Mouse (Mus musculus): ENCODE results near the gene Dzip1. TPM values are rescaled to one million over a fixed set of nuclear protein-coding genes. Genes with fewer than 3 reads are reported as not detected.

Dzip1 gene
- total RNA-seq, 2 experiments from 2014 or later = 107 to 113 TPM

GRCm38 (mm10) chr14:118928565-118928964 is 3.3 kb upstream of the Dzip1 start:
- no peak for DNase-seq (ENCODE audit: low spot score in 2 of 2)

- DNase-seq (ENCODE audit: low spot score in 2 of 2) = no peak
Measured at GRCm38 (mm10) chr14:118922667-118923184, 2.5 kb downstream of the Dzip1 start.

DNA sequence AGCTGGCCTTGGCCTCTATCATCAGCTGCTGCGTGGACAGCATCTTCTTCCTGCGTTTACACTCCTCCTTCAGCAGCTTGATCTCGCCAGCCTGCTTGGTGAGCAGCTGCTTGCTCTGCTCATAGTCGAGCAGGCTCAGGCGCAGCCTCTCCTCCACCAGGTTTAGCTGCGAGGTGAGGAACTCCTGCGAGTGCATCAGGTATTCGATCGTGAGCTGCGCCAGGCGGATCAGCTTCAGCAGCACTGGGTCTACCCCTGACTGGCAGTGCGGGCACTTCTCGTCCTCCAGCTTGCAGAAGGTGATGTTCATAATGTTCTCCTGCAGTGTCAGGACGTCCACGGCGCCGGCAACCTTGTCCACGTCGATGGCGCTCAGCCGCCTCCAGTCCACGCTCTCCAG is 3.0 kb downstream of the Dzip1 start:
- no peak for DNase-seq (ENCODE audit: low spot score in 2 of 2)

GRCm38 (mm10) chr14:118920654-118921053 is 4.6 kb downstream of the Dzip1 start:
- no peak for DNase-seq (ENCODE audit: low spot score in 2 of 2)

DNA sequence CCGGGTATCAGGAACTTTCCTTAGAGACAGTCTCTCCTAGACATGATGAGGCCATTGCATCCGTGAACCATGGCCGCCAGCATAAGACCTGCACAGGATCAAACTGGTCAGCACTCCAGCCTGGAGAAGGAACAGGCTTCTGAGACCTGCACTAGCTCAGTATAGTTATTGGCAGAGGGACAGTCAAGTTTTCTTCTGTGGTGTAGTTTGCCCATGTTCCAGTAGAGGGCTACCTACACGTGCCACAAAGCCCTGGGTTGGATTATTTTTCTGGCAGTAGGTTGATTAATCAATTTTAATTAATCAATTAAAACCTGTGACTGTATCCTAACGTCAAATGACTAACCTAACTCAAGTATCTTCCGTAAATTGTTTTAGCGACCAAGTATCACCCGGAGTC is 6.2 kb downstream of the Dzip1 start:
- DNase-seq (ENCODE audit: low spot score in 2 of 2) = no peak

- no peak for DNase-seq (ENCODE audit: low spot score in 2 of 2)
Measured at GRCm38 (mm10) chr14:118913651-118914050, 11.6 kb downstream of the Dzip1 start.

DNA sequence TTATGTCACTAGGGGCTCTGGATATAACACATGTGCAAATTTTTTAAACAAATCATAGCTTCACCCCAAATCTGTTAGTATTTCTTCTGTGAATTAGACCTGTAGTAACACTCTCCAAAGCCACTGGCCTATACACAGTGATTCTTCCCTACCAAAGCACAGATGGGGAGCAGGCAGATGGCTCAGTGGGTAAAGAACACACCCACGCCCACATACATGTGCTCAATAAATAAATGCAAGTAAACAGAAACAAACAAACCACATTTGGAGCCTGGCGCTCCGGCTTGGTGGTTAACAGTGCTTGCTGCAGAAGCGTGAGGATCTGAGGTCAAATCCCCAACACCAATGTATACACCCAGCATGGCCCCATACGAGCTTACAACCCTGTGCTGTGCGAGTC is 13.7 kb downstream of the Dzip1 start:
- DNase-seq (ENCODE audit: low spot score in 2 of 2) = no peak

DNA sequence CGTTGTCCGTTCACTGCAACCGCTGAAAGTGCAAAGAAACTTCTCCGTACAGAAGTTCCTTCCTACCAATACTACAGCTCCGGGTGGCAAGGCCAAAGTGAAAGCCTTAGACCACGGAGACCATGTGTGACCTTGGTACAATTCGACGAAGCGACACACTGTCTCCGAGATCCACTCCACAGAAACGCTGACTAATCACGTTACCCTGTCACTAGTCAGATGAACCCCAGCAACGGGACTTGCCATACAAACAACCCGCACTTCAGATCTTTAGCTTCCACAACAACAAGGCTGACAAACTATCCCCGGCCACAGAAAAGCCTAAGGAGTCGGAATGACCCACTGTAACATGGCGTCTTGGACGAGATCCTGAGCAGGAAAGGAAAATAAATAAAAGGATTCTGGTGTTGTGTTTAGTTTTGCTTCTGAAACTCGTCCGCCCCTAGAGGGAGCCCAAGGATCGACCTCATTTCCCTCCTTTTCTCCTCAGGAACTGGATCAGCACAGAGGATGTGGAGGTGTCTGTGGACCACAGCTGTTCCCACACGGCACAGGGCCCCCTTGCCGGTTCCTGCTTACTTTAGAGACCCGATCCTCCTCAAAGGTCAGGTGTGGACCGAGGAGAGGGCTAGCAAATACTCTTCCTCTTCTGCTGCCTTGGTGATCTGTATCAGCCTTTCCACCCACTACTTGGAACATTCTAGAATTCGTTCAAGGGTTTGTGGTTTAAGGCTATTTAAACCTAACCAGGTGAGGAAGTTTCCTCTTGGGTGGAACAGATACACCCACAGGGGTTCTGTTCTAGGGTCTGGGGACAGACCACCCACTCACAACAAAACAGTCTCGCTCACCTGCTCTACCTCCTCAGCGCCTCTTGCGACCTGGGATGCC is 14.7 kb downstream of the Dzip1 start:
- DNase-seq (ENCODE audit: low spot score in 2 of 2) = peak; percentile 81 to 83

DNA sequence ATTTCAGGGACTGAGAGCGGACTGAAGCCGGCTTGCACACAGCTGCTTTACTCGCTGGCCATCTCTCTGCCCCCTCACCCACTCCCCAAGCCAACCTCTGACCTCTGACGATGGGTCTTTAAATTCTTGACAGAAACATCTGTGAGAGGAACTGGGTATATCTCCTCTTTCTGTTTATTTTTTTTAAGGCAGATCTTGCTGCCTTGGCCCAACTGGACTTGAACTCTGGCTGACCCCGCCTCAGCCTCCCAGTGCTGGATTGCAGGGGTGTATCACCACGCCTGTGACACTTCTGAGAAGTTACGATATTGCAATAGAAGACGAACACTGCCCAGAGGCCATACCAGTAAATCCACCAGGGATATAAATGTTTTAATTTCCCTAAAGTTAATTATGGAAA is 15.4 kb downstream of the Dzip1 start:
- no peak for DNase-seq (ENCODE audit: low spot score in 2 of 2)

GRCm38 (mm10) chr14:118907592-118907991 is 17.7 kb downstream of the Dzip1 start:
- DNase-seq (ENCODE audit: low spot score in 2 of 2) = no peak

DNA sequence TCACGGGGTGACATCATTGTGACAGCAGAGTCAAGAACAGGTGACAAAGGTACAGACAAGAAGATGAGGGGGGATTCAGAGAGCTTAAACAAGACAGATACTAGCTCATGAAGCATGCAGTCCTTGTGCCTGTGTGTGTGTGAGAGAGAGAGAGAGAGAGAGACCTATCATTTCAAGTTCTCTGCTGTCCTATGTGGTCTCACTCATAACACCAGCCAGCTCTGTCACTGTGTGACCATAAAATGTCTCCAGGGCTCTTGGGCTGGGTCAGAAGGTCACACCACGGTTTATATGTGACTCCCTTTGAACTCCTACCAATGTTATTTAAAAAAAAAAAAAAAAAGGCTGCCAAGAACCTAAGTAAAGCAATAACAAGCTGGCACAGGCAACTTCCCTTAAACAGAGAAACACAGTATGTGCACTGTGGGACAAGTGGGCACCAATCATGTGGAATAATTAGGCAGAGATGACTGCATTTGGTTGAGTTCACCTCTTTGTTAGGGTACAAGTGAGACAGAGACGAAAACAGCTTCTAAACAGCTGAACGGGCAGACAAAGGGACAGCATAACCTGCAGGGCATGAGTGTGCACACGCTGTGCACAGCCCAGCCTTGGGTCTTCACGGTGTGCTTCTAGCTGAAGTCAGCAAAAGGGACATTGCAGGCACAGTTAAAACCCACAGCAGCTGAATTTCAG is 21.2 kb downstream of the Dzip1 start:
- DNase-seq (ENCODE audit: low spot score in 2 of 2) = no peak

GRCm38 (mm10) chr14:118903397-118903796 is 21.9 kb downstream of the Dzip1 start:
- DNase-seq (ENCODE audit: low spot score in 2 of 2) = peak; percentile 31 to 42

- DNase-seq (ENCODE audit: low spot score in 2 of 2) = no peak
Measured at GRCm38 (mm10) chr14:118900911-118901310, 24.3 kb downstream of the Dzip1 start.

GRCm38 (mm10) chr14:118899940-118900339 is 25.3 kb downstream of the Dzip1 start:
- no peak for DNase-seq (ENCODE audit: low spot score in 2 of 2)

GRCm38 (mm10) chr14:118895655-118896054 is 29.6 kb downstream of the Dzip1 start:
- DNase-seq (ENCODE audit: low spot score in 2 of 2) = no peak

GRCm38 (mm10) chr14:118895228-118895627 is 30.0 kb downstream of the Dzip1 start:
- DNase-seq (ENCODE audit: low spot score in 2 of 2) = no peak

DNA sequence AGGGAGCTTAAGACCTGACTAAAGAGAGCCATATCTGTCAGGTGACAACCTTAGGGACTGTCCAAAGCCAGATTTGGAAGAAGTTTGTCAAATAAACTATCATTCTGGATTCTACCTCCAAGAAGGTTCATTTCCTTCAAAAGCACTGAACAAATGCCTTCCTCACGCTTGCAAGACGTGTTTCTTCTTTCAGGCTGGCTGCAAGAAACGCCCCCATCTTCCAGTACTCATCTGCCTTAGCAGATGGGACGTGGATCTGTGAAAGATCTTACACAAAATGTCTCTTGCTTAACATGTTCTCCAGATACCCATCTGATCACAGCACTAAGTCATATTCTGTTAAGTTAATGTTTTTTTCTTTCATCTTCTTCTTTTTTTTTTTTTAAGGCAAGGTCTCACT is 35.2 kb downstream of the Dzip1 start:
- peak; percentile 65 to 69 for DNase-seq (ENCODE audit: low spot score in 2 of 2)

GRCm38 (mm10) chr14:118884250-118884556 is 41.1 kb downstream of the Dzip1 start:
- DNase-seq (ENCODE audit: low spot score in 2 of 2) = peak in 1 of 2 experiments; percentile 25

- DNase-seq (ENCODE audit: low spot score in 2 of 2) = no peak
Measured at GRCm38 (mm10) chr14:118883344-118884249, 41.7 kb downstream of the Dzip1 start.

- no peak for DNase-seq (ENCODE audit: low spot score in 2 of 2)
Measured at GRCm38 (mm10) chr14:118880696-118881095, 44.6 kb downstream of the Dzip1 start.

- no peak for DNase-seq (ENCODE audit: low spot score in 2 of 2)
Measured at GRCm38 (mm10) chr14:118878346-118878910, 46.8 kb downstream of the Dzip1 start.
